In the genomic region with DNA sequence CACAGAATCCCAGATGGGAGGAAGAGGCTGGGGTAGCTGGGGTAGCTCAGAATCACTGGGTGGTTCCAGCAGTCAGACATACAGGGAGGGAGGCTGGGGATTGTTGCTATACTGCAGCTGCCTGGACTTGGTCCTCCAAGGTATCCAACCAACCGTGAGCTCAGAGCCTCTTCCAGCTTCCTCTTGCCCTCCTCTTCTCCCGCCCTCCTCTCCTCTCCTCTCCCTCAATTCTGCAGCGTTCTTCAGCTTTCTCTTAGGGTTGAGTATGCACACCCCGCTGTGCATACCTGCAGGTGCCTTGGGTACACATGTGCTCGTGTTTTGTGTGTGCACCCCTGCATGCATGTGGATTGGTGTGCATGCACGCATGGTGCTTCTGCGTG, we compare ENCODE assay signal across 8 mouse cellular contexts.
DNase-seq lines count a peak whose midpoint lies in the region; ATAC-seq and TF ChIP-seq lines count a peak whose summit lies in the region.

No protein-coding gene starts in this region.

- peak overlapping the region; percentile 67 for H3K4me2 ChIP-seq in heart, embryonic 11.5 days
- peak overlapping the region; percentile 53 for H3K4me2 ChIP-seq in heart, postnatal 0 days (ENCODE audit: low read depth, low read length)
- 0 out of 2 replicates have a peak overlapping the region, but pooled peaks have one; percentile 55 for H3K4me2 ChIP-seq in liver, postnatal 0 days (ENCODE audit: low read depth, low read length)

- peaks cover 5% of the 10 kb centered on the region; the same call in 1 of the 2 replicates for H3K9me3 ChIP-seq in heart, embryonic 11.5 days (replicated peaks; ENCODE audit: control insufficient read depth, low read length)
- H3K9me3 ChIP-seq in heart, postnatal 0 days (replicated peaks; ENCODE audit: control insufficient read depth, low read length), result 0 out of 2 replicates have a peak, but pooled peaks cover 10% of the 10 kb centered on the region
- H3K9me3 ChIP-seq in liver, postnatal 0 days (ENCODE audit: low read length), result peaks cover 3% of the 10 kb centered on the region; the same call in 1 of the 2 replicates

- no peak for TF ChIP-seq CTCF in bone marrow macrophage, adult 2 months (IDR thresholded peaks at IDR 0.05; ENCODE audit: low read depth, low read length)
- no peak for TF ChIP-seq CTCF in heart, postnatal 0 days (IDR thresholded peaks at IDR 0.05; ENCODE audit: low read depth)
- TF ChIP-seq CTCF in liver, postnatal 0 days (IDR thresholded peaks at IDR 0.05; ENCODE audit: low read depth), result no peak

- whole genome bisulfite sequencing in heart, embryonic 11.5 days (ENCODE audit: insufficient replicate concordance), result 4% methylated on average over 7 of the region's 7 CpGs
- 11% methylated on average over 7 of the region's 7 CpGs for WGBS in heart, postnatal 0 days
- WGBS in liver, postnatal 0 days (ENCODE audit: insufficient replicate concordance), result 4% methylated on average over 7 of the region's 7 CpGs

- peak overlapping the region; percentile 34; the same call in 1 of the 2 replicates for H3K4me3 ChIP-seq in heart, embryonic 11.5 days (ENCODE audit: low read depth, low read length)
- H3K4me3 ChIP-seq in bone marrow macrophage, adult 2 months (ENCODE audit: insufficient read depth, low read length), result peak overlapping the region; percentile 38
- H3K4me3 ChIP-seq in heart, postnatal 0 days (ENCODE audit: low read depth, low read length), result peak overlapping the region; percentile 26
- H3K4me3 ChIP-seq in liver, postnatal 0 days (ENCODE audit: low read depth, low read length), result no peak overlapping the region

- H3K9ac ChIP-seq in heart, embryonic 11.5 days (ENCODE audit: low read depth, low read length), result no peak overlapping the region
- H3K9ac ChIP-seq in heart, postnatal 0 days (replicated peaks; ENCODE audit: low read depth, low read length), result no peak overlapping the region
- no peak overlapping the region for H3K9ac ChIP-seq in liver, postnatal 0 days (replicated peaks)

- no peak for TF ChIP-seq POLR2A in bone marrow macrophage, adult 2 months (IDR thresholded peaks at IDR 0.05; ENCODE audit: borderline replicate concordance, low read depth, low read length)

- ATAC-seq in heart, embryonic 11.5 days (replicated peaks; ENCODE audit: insufficient number of reproducible peaks, low FRiP score, low TSS enrichment), result no peak
- no peak for ATAC-seq in heart, postnatal 0 days (ENCODE audit: insufficient read depth, low read depth)
- ATAC-seq in liver, postnatal 0 days, result no peak

- peak overlapping the region; percentile 98 for H3K27ac ChIP-seq in heart, embryonic 11.5 days (ENCODE audit: low read depth, low read length)
- H3K27ac ChIP-seq in bone marrow macrophage, adult 2 months (ENCODE audit: insufficient read depth, low read depth, low read length), result no peak overlapping the region
- H3K27ac ChIP-seq in heart, postnatal 0 days (ENCODE audit: low read depth), result peak overlapping the region; percentile 97; the same call in 1 of the 2 replicates
- H3K27ac ChIP-seq in liver, postnatal 0 days (ENCODE audit: low read depth), result no peak overlapping the region

- no peaks in the 10 kb centered on the region for H3K36me3 ChIP-seq in heart, embryonic 11.5 days (ENCODE audit: control insufficient read depth, insufficient read depth, low read length)
- H3K36me3 ChIP-seq in heart, postnatal 0 days (replicated peaks; ENCODE audit: control insufficient read depth, insufficient read depth, low read length), result no peaks in the 10 kb centered on the region
- no peaks in the 10 kb centered on the region for H3K36me3 ChIP-seq in liver, postnatal 0 days (replicated peaks; ENCODE audit: insufficient read depth, low read length)

- H3K27me3 ChIP-seq in heart, embryonic 11.5 days (ENCODE audit: control insufficient read depth, insufficient read depth, low read length), result no peaks in the 10 kb centered on the region
- no peaks in the 10 kb centered on the region for H3K27me3 ChIP-seq in heart, postnatal 0 days (ENCODE audit: control insufficient read depth, insufficient read depth, low read length)
- peaks cover 20% of the 10 kb centered on the region for H3K27me3 ChIP-seq in liver, postnatal 0 days (ENCODE audit: insufficient read depth, low read length)

- intact Hi-C loops in heart, postnatal 36 days (cut with DNase I), result no loop called here

- DNase-seq in heart, postnatal 36 days, result no peak
- no peak for DNase-seq in heart, postnatal 0 days (ENCODE audit: low spot score)
- DNase-seq in liver, postnatal 0 days, result no peak
- no peak for DNase-seq in retina, postnatal 1 day
- no peak for DNase-seq in adrenal gland, postnatal 25 days
- no peak for DNase-seq in kidney, adult 11 months

- no peak for TF ChIP-seq EP300 in heart, postnatal 0 days (IDR thresholded peaks at IDR 0.05; ENCODE audit: low read depth)
- no peak for TF ChIP-seq EP300 in liver, postnatal 0 days (IDR thresholded peaks at IDR 0.05; ENCODE audit: low read depth)

- H3K4me1 ChIP-seq in heart, embryonic 11.5 days (ENCODE audit: control insufficient read depth, insufficient read depth, low read length), result peaks cover 22% of the 10 kb centered on the region
- H3K4me1 ChIP-seq in bone marrow macrophage, adult 2 months (ENCODE audit: control insufficient read depth, insufficient read depth, low read length), result peaks cover 17% of the 10 kb centered on the region
- H3K4me1 ChIP-seq in heart, postnatal 0 days (ENCODE audit: control insufficient read depth, insufficient read depth), result peaks cover 19% of the 10 kb centered on the region
- peaks cover 11% of the 10 kb centered on the region; the same call in 1 of the 2 replicates for H3K4me1 ChIP-seq in liver, postnatal 0 days (ENCODE audit: insufficient read depth)

Comparison
In these comparisons a context has a peak if more than half of its experiments do, and no peak if none do; other contexts are left out.
1. H3K27ac ChIP-seq: peak in heart, embryonic 11.5 days (single experiment) and heart, postnatal 0 days (single experiment); none in bone marrow macrophage, adult 2 months (single experiment) and liver, postnatal 0 days (single experiment).
2. Peak in every context shown above with its lines, with median percentiles within 50 percentile points of each other: H3K4me2 ChIP-seq.